Mouse (Mus musculus) liver, postnatal 0 days (tissue): ENCODE measurements around the gene Mcoln3.

ENCODE experiments used
- CTCF ChIP-seq: sonication (generic); IDR thresholded peaks from 2 replicates; pipeline ENCODE4 v1.5.1; 2016; ENCODE audit warnings: antibody characterized with exemption, low read depth
- EP300 ChIP-seq: IDR thresholded peaks from 2 replicates; pipeline ENCODE4 v1.6.1; 2016; ENCODE audit warnings: antibody characterized with exemption, low read depth, mild to moderate bottlenecking

GRCm38 (mm10) chr3:146180341-146180740, 63.1 kb downstream of the Mcoln3 start:
- TF ChIP-seq CTCF, result no peak
- no peak for TF ChIP-seq EP300
